Mouse (Mus musculus) cerebellum, adult 9-11 months (tissue): ENCODE results near the gene B2m.

Experiments
- DNase-seq: peaks from one replicate; pipeline ENCODE4 v3.0.0; 2022

Gene B2m

GRCm38 (mm10) chr2:122151221-122151620 lies 3.7 kb downstream of the B2m start:
- DNase-seq: no peak

- DNase-seq: no peak
These were observed 5.4 kb downstream of the B2m start for GRCm38 (mm10) chr2:122152850-122153249.

GRCm38 (mm10) chr2:122153681-122154365 lies 6.3 kb downstream of the B2m start:
- DNase-seq: no peak

- no peak for DNase-seq
These were observed 7.0 kb downstream of the B2m start for GRCm38 (mm10) chr2:122154479-122154878.

GRCm38 (mm10) chr2:122155292-122155691 lies 7.8 kb downstream of the B2m start:
- no peak for DNase-seq

- DNase-seq: no peak
These were observed 8.7 kb downstream of the B2m start for GRCm38 (mm10) chr2:122156051-122156700.

GRCm38 (mm10) chr2:122157561-122157960 lies 10.1 kb downstream of the B2m start:
- DNase-seq: no peak

- no peak for DNase-seq
These were observed 10.9 kb downstream of the B2m start for GRCm38 (mm10) chr2:122158362-122158802.

GRCm38 (mm10) chr2:122159667-122160066 lies 12.2 kb downstream of the B2m start:
- DNase-seq: no peak

GRCm38 (mm10) chr2:122160680-122161079 lies 13.2 kb downstream of the B2m start, which contains the start of gene Trim69:
Gene Trim69, plus strand, starts transcription at chr2:122160700.
- DNase-seq: peak; percentile 59

- DNase-seq: no peak
These were observed 14.1 kb downstream of the B2m start for GRCm38 (mm10) chr2:122161542-122161941.

- DNase-seq: no peak
These were observed 15.0 kb downstream of the B2m start for GRCm38 (mm10) chr2:122162529-122162928.

GRCm38 (mm10) chr2:122163430-122164195 lies 16.1 kb downstream of the B2m start:
- DNase-seq: no peak

GRCm38 (mm10) chr2:122164293-122164692 lies 16.8 kb downstream of the B2m start:
- DNase-seq: no peak

- DNase-seq: no peak
These were observed 23.8 kb downstream of the B2m start for GRCm38 (mm10) chr2:122171292-122171691.

- DNase-seq: no peak
These were observed 24.7 kb downstream of the B2m start for GRCm38 (mm10) chr2:122172188-122172587.

GRCm38 (mm10) chr2:122180051-122180822 lies 32.8 kb downstream of the B2m start:
- no peak for DNase-seq

GRCm38 (mm10) chr2:122185086-122185485 lies 37.6 kb downstream of the B2m start:
- DNase-seq: no peak

GRCm38 (mm10) chr2:122186106-122186505 lies 38.6 kb downstream of the B2m start, which contains the start of the genes Patl2 and Terb2:
Gene Patl2, minus strand, starts transcription at chr2:122186189.
Gene Terb2, plus strand, starts transcription at chr2:122186272.
- no peak for DNase-seq

GRCm38 (mm10) chr2:122186751-122187150 lies 39.3 kb downstream of the B2m start:
- no peak for DNase-seq

GRCm38 (mm10) chr2:122191849-122192248 lies 44.4 kb downstream of the B2m start:
- DNase-seq: no peak

- DNase-seq: no peak
These were observed 47.0 kb downstream of the B2m start for GRCm38 (mm10) chr2:122194509-122194929.

GRCm38 (mm10) chr2:122201501-122201900 lies 54.0 kb downstream of the B2m start:
- no peak for DNase-seq
